Mouse (Mus musculus) activated CD4-positive, CD25-positive, alpha-beta regulatory T cell, adult 9 weeks (primary cell): Measurements from ENCODE around the gene Sptb. TPM values are rescaled to one million over a fixed set of nuclear protein-coding genes. Genes with fewer than 3 reads are reported as not detected.

Experiments used
- polyA plus RNA-seq: library from polyadenylated mRNA; unstranded; fragments of 100-300 nt; shearing (Covaris generic); gene quantifications from one replicate; pipeline ENCODE4 v1.2.1, GENCODE M21; 2017

Sptb gene
- 1.3 TPM for polyA plus RNA-seq

GRCm38 (mm10) chr12:76710351-76711100 is at the start of gene Sptb:
Gene Sptb (minus strand): TSS chr12:76710547.

GRCm38 (mm10) chr12:76530580-76531139 is 179.7 kb downstream of the Sptb start, which contains the start of gene Plekhg3:
Gene Plekhg3 (plus strand): TSS chr12:76530891.

Other genes with a start within 250 kb of the Sptb start
- 2.4 TPM for gene Plekhg3, start 179.7 kb downstream of the Sptb start, polyA plus RNA-seq
- gene Churc1, start 55.0 kb upstream of the Sptb start, polyA plus RNA-seq = 169 TPM
- 18.0 TPM for gene Fntb, start 55.0 kb upstream of the Sptb start, polyA plus RNA-seq
- not detected for gene Gpx2, start 85.0 kb upstream of the Sptb start, polyA plus RNA-seq
- gene Rab15, start 112.4 kb upstream of the Sptb start, polyA plus RNA-seq = not detected